Mouse (Mus musculus) E14TG2a.4 (cell line): ENCODE measurements at regions not wholly inside any gene's neighbourhood (a gene's known extent, or its start where the extent isn't known, plus 50 kb on each side); places are given as distances from the start of the nearest gene placed in this dataset.
A peak's percentile ranks its signal among the peaks of the same experiment; 100 is the strongest.
"Not testable (repeated sequence)": the region's sequence is repeated elsewhere in the genome, so short reads cannot be mapped to it uniquely, and the experiment has no call there.

Experiments used
- H3K27me3 ChIP-seq: 2 replicates; pipeline ENCODE4 v1.6.1; 2014; ENCODE audit warnings: low read length, control low read depth; ENCODE audit not compliant: insufficient read depth
- H3K36me3 ChIP-seq: 2 replicates; pipeline ENCODE4 v1.6.1; 2014; ENCODE audit warnings: low read length, control low read depth; ENCODE audit not compliant: insufficient read depth
- H3K4me1 ChIP-seq: replicated peaks from 2 replicates; pipeline ENCODE4 v1.6.1; 2014; ENCODE audit warnings: low read depth, low read length, control low read depth
- H3K4me3 ChIP-seq: replicated peaks from 2 replicates; pipeline ENCODE4 v1.5.1; 2014; ENCODE audit warnings: mild to moderate bottlenecking, low read length
- H3K9me3 ChIP-seq: 2 replicates; pipeline ENCODE4 v1.6.1; 2014; ENCODE audit warnings: low read length, control low read depth
- CTCF ChIP-seq: conservative IDR thresholded peaks from 2 replicates; pipeline ENCODE4 v1.5.1; 2014; ENCODE audit warnings: low read length
- NANOG ChIP-seq: IDR thresholded peaks from 2 replicates; pipeline ENCODE4 v1.6.1; 2014; ENCODE audit warnings: borderline replicate concordance, low read length, mixed read lengths
- POU5F1 ChIP-seq: IDR thresholded peaks from 2 replicates; pipeline ENCODE4 v1.6.1; 2014; ENCODE audit warnings: low read length, borderline replicate concordance

- Histone ChIP-seq H3K4me1 (peaks cover 42% of the 10 kb centered on the region), H3K36me3 (no peaks in the 10 kb centered on the region), H3K9me3 (peaks cover 28% of the 10 kb centered on the region), H3K27me3 (no peaks in the 10 kb centered on the region), H3K4me3 (no peak overlapping the region)
- no peak for TF ChIP-seq CTCF
- TF ChIP-seq NANOG = no peak
- TF ChIP-seq POU5F1 = no peak
These were observed 153.3 kb upstream of the Unc93a2 start for GRCm38 (mm10) chr17:7538402-7539087.

- peaks cover 28% of the 10 kb centered on the region for H3K9me3 ChIP-seq
- 0 out of 2 replicates have a peak overlapping the region, but pooled peaks have one; percentile 7 for H3K4me3 ChIP-seq
- peaks cover 51% of the 10 kb centered on the region for H3K4me1 ChIP-seq
- TF ChIP-seq NANOG (no peak), POU5F1 (no peak), CTCF (no peak)
- H3K27me3 ChIP-seq = no peaks in the 10 kb centered on the region
- no peaks in the 10 kb centered on the region for H3K36me3 ChIP-seq
These were observed 152.5 kb upstream of the Unc93a2 start for GRCm38 (mm10) chr17:7537618-7538266.

- Histone ChIP-seq H3K27me3 (no peaks in the 10 kb centered on the region), H3K36me3 (no peaks in the 10 kb centered on the region), H3K4me1 (peaks cover 56% of the 10 kb centered on the region), H3K4me3 (0 out of 2 replicates have a peak overlapping the region, but pooled peaks have one; percentile 7), H3K9me3 (peaks cover 28% of the 10 kb centered on the region)
- TF ChIP-seq POU5F1 (no peak), NANOG (no peak), CTCF (no peak)
These were observed 151.9 kb upstream of the Unc93a2 start for GRCm38 (mm10) chr17:7537210-7537609.

- Histone ChIP-seq H3K36me3 (no peaks in the 10 kb centered on the region), H3K9me3 (peaks cover 8% of the 10 kb centered on the region), H3K4me1 (peaks cover 83% of the 10 kb centered on the region), H3K4me3 (no peak overlapping the region), H3K27me3 (no peaks in the 10 kb centered on the region)
- TF ChIP-seq CTCF = no peak
- TF ChIP-seq NANOG = 0 out of 2 replicates have a peak, but pooled peaks have one; percentile 35
These were observed 149.3 kb upstream of the Unc93a2 start for GRCm38 (mm10) chr17:7534386-7535059.

- no peaks in the 10 kb centered on the region for H3K27me3 ChIP-seq
- H3K36me3 ChIP-seq = no peaks in the 10 kb centered on the region
- H3K4me3 ChIP-seq = 0 out of 2 replicates have a peak overlapping the region, but pooled peaks have one; percentile 11
- peaks cover 8% of the 10 kb centered on the region for H3K9me3 ChIP-seq
- TF ChIP-seq NANOG (peak; percentile 69; the same call in 1 of the 2 replicates), CTCF (no peak), POU5F1 (no peak)
- peaks cover 84% of the 10 kb centered on the region for H3K4me1 ChIP-seq
These were observed 148.3 kb upstream of the Unc93a2 start for GRCm38 (mm10) chr17:7533552-7533951.

GRCm38 (mm10) chr17:7532618-7533017, 147.4 kb upstream of the Unc93a2 start:
- no peak for TF ChIP-seq CTCF
- TF ChIP-seq NANOG = no peak
- no peak for TF ChIP-seq POU5F1
- H3K27me3 ChIP-seq = no peaks in the 10 kb centered on the region
- peaks cover 79% of the 10 kb centered on the region for H3K4me1 ChIP-seq
- H3K9me3 ChIP-seq = peaks cover 8% of the 10 kb centered on the region
- no peak overlapping the region; the same call in 1 of the 2 replicates for H3K4me3 ChIP-seq
- no peaks in the 10 kb centered on the region for H3K36me3 ChIP-seq

- Histone ChIP-seq H3K36me3 (no peaks in the 10 kb centered on the region), H3K4me1 (peaks cover 75% of the 10 kb centered on the region), H3K4me3 (no peak overlapping the region), H3K27me3 (no peaks in the 10 kb centered on the region), H3K9me3 (no peaks in the 10 kb centered on the region)
- peak; percentile 57; the same call in 1 of the 2 replicates for TF ChIP-seq NANOG
- no peak for TF ChIP-seq POU5F1
- no peak for TF ChIP-seq CTCF
These were observed 144.0 kb upstream of the Unc93a2 start for GRCm38 (mm10) chr17:7529304-7529703.

GRCm38 (mm10) chr17:7527681-7528080, 142.4 kb upstream of the Unc93a2 start:
- Histone ChIP-seq H3K9me3 (no peaks in the 10 kb centered on the region), H3K4me1 (peaks cover 70% of the 10 kb centered on the region), H3K36me3 (no peaks in the 10 kb centered on the region), H3K27me3 (no peaks in the 10 kb centered on the region), H3K4me3 (no peak overlapping the region)
- TF ChIP-seq CTCF (no peak), NANOG (no peak), POU5F1 (no peak)

- peaks cover 39% of the 10 kb centered on the region for H3K4me1 ChIP-seq
- not testable (repeated sequence) for H3K4me3 ChIP-seq, H3K9me3 ChIP-seq, H3K36me3 ChIP-seq, H3K27me3 ChIP-seq
These were observed 139.2 kb upstream of the Unc93a2 start for GRCm38 (mm10) chr17:7524497-7524896.
